Mouse (Mus musculus): ENCODE measurements at regions not wholly inside any gene's neighbourhood (a gene's known extent, or its start where the extent isn't known, plus 50 kb on each side); places are given as distances from the start of the nearest gene placed in this dataset.

DNA sequence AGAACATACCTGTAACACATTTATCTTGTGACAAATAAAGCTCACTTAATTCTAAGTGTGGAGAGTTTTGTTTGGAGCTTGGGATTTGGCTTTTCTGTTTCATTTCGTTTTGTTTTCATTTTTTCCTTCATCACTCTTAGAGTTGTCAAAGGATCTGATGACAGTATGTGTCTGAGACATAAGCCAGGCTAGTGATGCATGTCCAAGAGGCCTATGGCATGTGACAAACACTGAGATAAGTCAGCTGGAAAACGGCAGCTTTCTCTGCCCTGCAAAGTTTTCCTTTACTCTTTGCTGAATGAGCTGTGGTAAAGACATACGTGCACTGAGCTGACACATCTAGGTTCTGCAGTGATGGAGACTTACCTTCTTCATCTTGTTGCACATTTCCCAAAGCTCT is 58.3 kb upstream of the Nampt start:
- TF ChIP-seq POLR2A (IDR thresholded peaks at IDR 0.05; ENCODE audit: extremely low read depth, insufficient read depth, low read length) (no peak), CTCF (IDR thresholded peaks at IDR 0.05; ENCODE audit: low read depth, low read length) (no peak)

Data from liver, adult 2 months (tissue).